Mouse (Mus musculus): ENCODE measurements around the gene Sdha. TPM values are rescaled to one million over a fixed set of nuclear protein-coding genes. Genes with fewer than 3 reads are reported as not detected.

Sdha gene
- polyA plus RNA-seq, 1 experiment = 163 TPM

GRCm38 (mm10) chr13:74329321-74329720 lies 20.8 kb downstream of the Sdha start:
- peaks cover 49% of the 10 kb centered on the region for H3K36me3 ChIP-seq (ENCODE audit: control insufficient read depth, insufficient read depth)
- no peak overlapping the region for H3ac ChIP-seq (ENCODE audit: control insufficient read depth, insufficient read length)
- no peak for TF ChIP-seq E2F4 (IDR thresholded peaks at IDR 0.05; ENCODE audit: insufficient read depth)
- TF ChIP-seq USF1 (IDR thresholded peaks at IDR 0.05; ENCODE audit: low read depth) = no peak
- no peak for TF ChIP-seq TCF12 (IDR thresholded peaks at IDR 0.05; ENCODE audit: insufficient read depth, poor library complexity, severe bottlenecking)
- TF ChIP-seq REST (IDR thresholded peaks at IDR 0.05; ENCODE audit: insufficient read depth, insufficient read length) = no peak
- TF ChIP-seq POLR2AphosphoS2 (IDR thresholded peaks at IDR 0.05; ENCODE audit: insufficient read length, low read depth) = no peak
- TF ChIP-seq MYOG (IDR thresholded peaks at IDR 0.05; ENCODE audit: control insufficient read depth in 1 of 3, insufficient read depth in 1 of 3, insufficient read length in 2 of 3, low read depth in 2 of 3) = no peak
- no peak for TF ChIP-seq TCF3 (IDR thresholded peaks at IDR 0.05; ENCODE audit: insufficient read length, low read depth)
- no peak for TF ChIP-seq CEBPB (IDR thresholded peaks at IDR 0.05; ENCODE audit: insufficient read depth, poor library complexity, severe bottlenecking)
- no peak for TF ChIP-seq MYOD1 (IDR thresholded peaks at IDR 0.05; ENCODE audit: control insufficient read depth in 1 of 3, insufficient read length in 2 of 3, low read depth in 2 of 3)
- no peaks in the 10 kb centered on the region for H3K27me3 ChIP-seq (ENCODE audit: control insufficient read depth, insufficient read depth, insufficient read length)
- H3K4me3 ChIP-seq = no peak overlapping the region
- no peaks in the 10 kb centered on the region for H3K79me2 ChIP-seq (ENCODE audit: control insufficient read depth, insufficient read depth)
- no peak overlapping the region for H3K4me2 ChIP-seq (ENCODE audit: low read depth)

- H3K79me2 ChIP-seq (ENCODE audit: control insufficient read depth, insufficient read depth) = peaks cover 30% of the 10 kb centered on the region
- H3K27me3 ChIP-seq (ENCODE audit: control insufficient read depth, insufficient read depth, insufficient read length) = no peaks in the 10 kb centered on the region
- peak within 1 kb of the TSS; percentile 75 for H3K4me2 ChIP-seq (ENCODE audit: low read depth)
- TF ChIP-seq MAX (IDR thresholded peaks at IDR 0.05; ENCODE audit: low read depth) (no peak), TCF12 (IDR thresholded peaks at IDR 0.05; ENCODE audit: insufficient read depth, poor library complexity, severe bottlenecking) (no peak), MYOG (IDR thresholded peaks at IDR 0.05; ENCODE audit: control insufficient read depth in 1 of 3, insufficient read depth in 1 of 3, insufficient read length in 2 of 3, low read depth in 2 of 3) (no peak), E2F4 (IDR thresholded peaks at IDR 0.05; ENCODE audit: insufficient read depth) (no peak), CEBPB (IDR thresholded peaks at IDR 0.05; ENCODE audit: insufficient read depth, poor library complexity, severe bottlenecking) (no peak), MYOD1 (IDR thresholded peaks at IDR 0.05; ENCODE audit: control insufficient read depth in 1 of 3, insufficient read length in 2 of 3, low read depth in 2 of 3) (no peak), SRF (IDR thresholded peaks at IDR 0.05; ENCODE audit: control insufficient read depth, insufficient read length, low read depth) (peak; percentile 39), POLR2A (IDR thresholded peaks at IDR 0.05; ENCODE audit: insufficient read length, low read depth) (peak; percentile 85), REST (IDR thresholded peaks at IDR 0.05; ENCODE audit: insufficient read depth, insufficient read length) (no peak), USF1 (IDR thresholded peaks at IDR 0.05; ENCODE audit: low read depth) (no peak), POLR2AphosphoS2 (IDR thresholded peaks at IDR 0.05; ENCODE audit: insufficient read length, low read depth) (peak; percentile 87), TCF3 (IDR thresholded peaks at IDR 0.05; ENCODE audit: insufficient read length, low read depth) (no peak)
- peak within 1 kb of the TSS; percentile 76 for H3K4me3 ChIP-seq
- peak within 1 kb of the TSS; percentile 26 for H3ac ChIP-seq (ENCODE audit: control insufficient read depth, insufficient read length)
- H3K36me3 ChIP-seq (ENCODE audit: control insufficient read depth, insufficient read depth) = peaks cover 30% of the 10 kb centered on the region
Measured at GRCm38 (mm10) chr13:74317170-74317849, 32.8 kb downstream of the Sdha start, which contains the start of gene Pdcd6. Gene Pdcd6, minus strand, starts transcription at chr13:74317580.

GRCm38 (mm10) chr13:74316789-74317169 lies 33.3 kb downstream of the Sdha start:
- H3K36me3 ChIP-seq (ENCODE audit: control insufficient read depth, insufficient read depth) = peaks cover 24% of the 10 kb centered on the region
- no peaks in the 10 kb centered on the region for H3K27me3 ChIP-seq (ENCODE audit: control insufficient read depth, insufficient read depth, insufficient read length)
- peak overlapping the region; percentile 75 for H3K4me2 ChIP-seq (ENCODE audit: low read depth)
- H3K79me2 ChIP-seq (ENCODE audit: control insufficient read depth, insufficient read depth) = peaks cover 30% of the 10 kb centered on the region
- H3K4me3 ChIP-seq = peak overlapping the region; percentile 76
- H3ac ChIP-seq (ENCODE audit: control insufficient read depth, insufficient read length) = peak overlapping the region; percentile 26
- TF ChIP-seq POLR2A (IDR thresholded peaks at IDR 0.05; ENCODE audit: insufficient read length, low read depth) (no peak), MAX (IDR thresholded peaks at IDR 0.05; ENCODE audit: low read depth) (no peak), E2F4 (IDR thresholded peaks at IDR 0.05; ENCODE audit: insufficient read depth) (no peak), MYOG (IDR thresholded peaks at IDR 0.05; ENCODE audit: control insufficient read depth in 1 of 3, insufficient read depth in 1 of 3, insufficient read length in 2 of 3, low read depth in 2 of 3) (no peak)

- Histone ChIP-seq H3K79me2 (ENCODE audit: control insufficient read depth, insufficient read depth) (peaks cover 30% of the 10 kb centered on the region), H3K27me3 (ENCODE audit: control insufficient read depth, insufficient read depth, insufficient read length) (no peaks in the 10 kb centered on the region), H3K4me3 (peak overlapping the region; percentile 76), H3ac (ENCODE audit: control insufficient read depth, insufficient read length) (peak overlapping the region; percentile 26), H3K36me3 (ENCODE audit: control insufficient read depth, insufficient read depth) (peaks cover 21% of the 10 kb centered on the region), H3K4me2 (ENCODE audit: low read depth) (peak overlapping the region; percentile 75)
- TF ChIP-seq USF1 (IDR thresholded peaks at IDR 0.05; ENCODE audit: low read depth) (no peak), POLR2A (IDR thresholded peaks at IDR 0.05; ENCODE audit: insufficient read length, low read depth) (no peak), MAX (IDR thresholded peaks at IDR 0.05; ENCODE audit: low read depth) (no peak), POLR2AphosphoS2 (IDR thresholded peaks at IDR 0.05; ENCODE audit: insufficient read length, low read depth) (no peak), TCF3 (IDR thresholded peaks at IDR 0.05; ENCODE audit: insufficient read length, low read depth) (no peak), REST (IDR thresholded peaks at IDR 0.05; ENCODE audit: insufficient read depth, insufficient read length) (no peak), MYOG (IDR thresholded peaks at IDR 0.05; ENCODE audit: control insufficient read depth in 1 of 3, insufficient read depth in 1 of 3, insufficient read length in 2 of 3, low read depth in 2 of 3) (no peak)
Measured at GRCm38 (mm10) chr13:74316386-74316785, 33.7 kb downstream of the Sdha start.

- H3K27me3 ChIP-seq (ENCODE audit: control insufficient read depth, insufficient read depth, insufficient read length) = no peaks in the 10 kb centered on the region
- peaks cover 13% of the 10 kb centered on the region for H3K36me3 ChIP-seq (ENCODE audit: control insufficient read depth, insufficient read depth)
- H3K4me3 ChIP-seq = no peak overlapping the region
- H3K4me2 ChIP-seq (ENCODE audit: low read depth) = no peak overlapping the region
- H3K79me2 ChIP-seq (ENCODE audit: control insufficient read depth, insufficient read depth) = peaks cover 30% of the 10 kb centered on the region
- TF ChIP-seq POLR2A (IDR thresholded peaks at IDR 0.05; ENCODE audit: insufficient read length, low read depth) = no peak
- no peak for TF ChIP-seq SRF (IDR thresholded peaks at IDR 0.05; ENCODE audit: control insufficient read depth, insufficient read length, low read depth)
- no peak for TF ChIP-seq POLR2AphosphoS2 (IDR thresholded peaks at IDR 0.05; ENCODE audit: insufficient read length, low read depth)
- TF ChIP-seq USF1 (IDR thresholded peaks at IDR 0.05; ENCODE audit: low read depth) = no peak
- TF ChIP-seq MYOG (IDR thresholded peaks at IDR 0.05; ENCODE audit: control insufficient read depth in 1 of 3, insufficient read depth in 1 of 3, insufficient read length in 2 of 3, low read depth in 2 of 3) = no peak
- TF ChIP-seq TCF12 (IDR thresholded peaks at IDR 0.05; ENCODE audit: insufficient read depth, poor library complexity, severe bottlenecking) = no peak
- TF ChIP-seq MAX (IDR thresholded peaks at IDR 0.05; ENCODE audit: low read depth) = no peak
- no peak for TF ChIP-seq E2F4 (IDR thresholded peaks at IDR 0.05; ENCODE audit: insufficient read depth)
- TF ChIP-seq CEBPB (IDR thresholded peaks at IDR 0.05; ENCODE audit: insufficient read depth, poor library complexity, severe bottlenecking) = no peak
- no peak for TF ChIP-seq MYOD1 (IDR thresholded peaks at IDR 0.05; ENCODE audit: control insufficient read depth in 1 of 3, insufficient read length in 2 of 3, low read depth in 2 of 3)
- no peak for TF ChIP-seq TCF3 (IDR thresholded peaks at IDR 0.05; ENCODE audit: insufficient read length, low read depth)
- TF ChIP-seq REST (IDR thresholded peaks at IDR 0.05; ENCODE audit: insufficient read depth, insufficient read length) = no peak
- no peak overlapping the region for H3ac ChIP-seq (ENCODE audit: control insufficient read depth, insufficient read length)
Measured at GRCm38 (mm10) chr13:74314616-74315015, 35.5 kb downstream of the Sdha start.
